Mouse (Mus musculus) CH12.LX (cell line): ENCODE results near the gene 1700028K03Rik. TPM values are rescaled to one million over a fixed set of nuclear protein-coding genes. Genes with fewer than 3 reads are reported as not detected.

Experiments used
- DNase-seq: peaks from one replicate; pipeline ENCODE4 v3.0.0-alpha.2; 2013; ENCODE audit errors: extremely low read depth
- H3K27ac ChIP-seq: 2 replicates; pipeline ENCODE4 v1.5.1; 2012; ENCODE audit warnings: low read depth, mild to moderate bottlenecking, control low read depth, moderate library complexity; ENCODE audit not compliant: insufficient read depth
- H3K27me3 ChIP-seq: replicated peaks from 2 replicates; pipeline ENCODE3; 2012; ENCODE audit warnings: inconsistent platforms
- H3K36me3 ChIP-seq, 2 experiments: replicated peaks in 1 of 2; 2 replicates each; pipeline versions ENCODE3 to v1.6.1; 2012; ENCODE audit warnings: inconsistent platforms in 1 of 2, low read length in 1 of 2, mild to moderate bottlenecking in 1 of 2, mixed read lengths in 1 of 2, moderate library complexity in 1 of 2; ENCODE audit not compliant: control insufficient read depth in 1 of 2, insufficient read depth in 1 of 2
- H3K4me1 ChIP-seq, 2 experiments: 2 replicates each; pipeline ENCODE4 v1.6.1; 2012; ENCODE audit warnings: inconsistent platforms in 1 of 2, moderate library complexity in 1 of 2; ENCODE audit not compliant: insufficient read depth in 2 of 2, control insufficient read depth in 1 of 2
- H3K4me2 ChIP-seq: 2 replicates; pipeline ENCODE4 v1.6.1; 2012; ENCODE audit warnings: low read depth, mild to moderate bottlenecking, control low read depth; ENCODE audit not compliant: poor library complexity, insufficient read depth, severe bottlenecking
- H3K4me3 ChIP-seq, 3 experiments: fragments of 150-350 bp in 1 of 3; sonication (generic) in 1 of 3; replicated peaks in 1 of 3; 2 replicates each; pipeline versions ENCODE3 to v1.5.1; 2011 to 2012; ENCODE audit warnings: low read depth in 2 of 3, low read length in 2 of 3, mild to moderate bottlenecking in 2 of 3, moderate library complexity in 2 of 3, control low read depth in 1 of 3, improper control_type of control experiment in 1 of 3, inconsistent platforms in 1 of 3, mixed read lengths in 1 of 3; ENCODE audit not compliant: poor library complexity in 1 of 3
- H3K79me2 ChIP-seq: replicated peaks from 2 replicates; pipeline ENCODE4 v1.6.1; 2012; ENCODE audit warnings: mild to moderate bottlenecking, moderate library complexity; ENCODE audit not compliant: control insufficient read depth, poor library complexity, insufficient read depth, severe bottlenecking; ENCODE audit errors: extremely low read depth
- H3K9ac ChIP-seq: 2 replicates; pipeline ENCODE4 v1.6.1; 2012; ENCODE audit warnings: low read depth, mild to moderate bottlenecking, control low read depth, moderate library complexity; ENCODE audit not compliant: insufficient read depth
- H3K9me3 ChIP-seq: replicated peaks from 2 replicates; pipeline ENCODE3; 2012; ENCODE audit warnings: low read length, inconsistent platforms, mixed read lengths
- CHD1 ChIP-seq: IDR thresholded peaks from 2 replicates; pipeline ENCODE4 v1.6.1; 2012; ENCODE audit warnings: low read depth, low read length, improper control_type of control experiment, inconsistent platforms
- CHD2 ChIP-seq: IDR thresholded peaks from 2 replicates; pipeline ENCODE4 v1.6.1; 2011; ENCODE audit warnings: low read length, improper control_type of control experiment
- E2F4 ChIP-seq: IDR thresholded peaks from 2 replicates; pipeline ENCODE4 v1.6.1; 2011; ENCODE audit warnings: low read depth, low read length, improper control_type of control experiment; ENCODE audit not compliant: insufficient replicate concordance
- EP300 ChIP-seq: IDR thresholded peaks from 2 replicates; pipeline ENCODE4 v1.6.1; 2011; ENCODE audit warnings: low read length, improper control_type of control experiment
- GABPA ChIP-seq: IDR thresholded peaks from 2 replicates; pipeline ENCODE4 v1.6.1; 2012; ENCODE audit warnings: low read depth, low read length, improper control_type of control experiment, inconsistent platforms; ENCODE audit not compliant: insufficient replicate concordance
- JUND ChIP-seq: conservative IDR thresholded peaks from 2 replicates; pipeline ENCODE4 v1.6.1; 2011; ENCODE audit warnings: low read depth, low read length, improper control_type of control experiment
- KAT2A ChIP-seq: IDR thresholded peaks from 2 replicates; pipeline ENCODE4 v1.6.1; 2012; ENCODE audit warnings: low read length, improper control_type of control experiment, inconsistent platforms; ENCODE audit not compliant: insufficient replicate concordance
- MAFK ChIP-seq: IDR thresholded peaks from 2 replicates; pipeline ENCODE4 v1.6.1; 2011; ENCODE audit warnings: low read length, improper control_type of control experiment; ENCODE audit not compliant: insufficient replicate concordance
- MAZ ChIP-seq: IDR thresholded peaks from 2 replicates; pipeline ENCODE4 v1.6.1; 2012; ENCODE audit warnings: low read depth, mild to moderate bottlenecking, inconsistent platforms, low read length, improper control_type of control experiment, moderate library complexity
- MEF2A ChIP-seq: IDR thresholded peaks from 2 replicates; pipeline ENCODE4 v1.6.1; 2014; ENCODE audit warnings: low read depth, mild to moderate bottlenecking, inconsistent platforms, low read length, improper control_type of control experiment, borderline replicate concordance
- MXI1 ChIP-seq: IDR thresholded peaks from 2 replicates; pipeline ENCODE4 v1.6.1; 2011; ENCODE audit warnings: mild to moderate bottlenecking, low read depth, low read length, improper control_type of control experiment
- MYC ChIP-seq: IDR thresholded peaks from 2 replicates; pipeline ENCODE4 v1.6.1; 2011; ENCODE audit warnings: low read depth, mild to moderate bottlenecking, improper control_type of control experiment, low read length
- NELFE ChIP-seq: IDR thresholded peaks from 2 replicates; pipeline ENCODE4 v1.6.1; 2011; ENCODE audit warnings: low read depth, low read length, improper control_type of control experiment
- PAX5 ChIP-seq: IDR thresholded peaks from 2 replicates; pipeline ENCODE4 v1.6.1; 2012; ENCODE audit warnings: low read length, inconsistent platforms, mixed read lengths
- POLR2A ChIP-seq: IDR thresholded peaks from 2 replicates; pipeline ENCODE4 v1.6.1; 2011; ENCODE audit warnings: low read depth, mild to moderate bottlenecking, improper control_type of control experiment, low read length
- POLR2AphosphoS2 ChIP-seq: IDR thresholded peaks from 2 replicates; pipeline ENCODE4 v1.6.1; 2011; ENCODE audit warnings: low read depth, low read length, improper control_type of control experiment
- RCOR1 ChIP-seq: conservative IDR thresholded peaks from 2 replicates; pipeline ENCODE4 v1.6.1; 2012; ENCODE audit warnings: low read depth, mild to moderate bottlenecking, inconsistent platforms, low read length, improper control_type of control experiment
- SIN3A ChIP-seq: IDR thresholded peaks from 2 replicates; pipeline ENCODE4 v1.6.1; 2012; ENCODE audit warnings: low read length, improper control_type of control experiment, inconsistent platforms
- SMC3 ChIP-seq: IDR thresholded peaks from 2 replicates; pipeline ENCODE4 v1.6.1; 2011; ENCODE audit warnings: low read depth, low read length, improper control_type of control experiment
- TCF12 ChIP-seq: IDR thresholded peaks from 2 replicates; pipeline ENCODE4 v1.6.1; 2014; ENCODE audit warnings: low read depth, mild to moderate bottlenecking, inconsistent platforms, low read length, improper control_type of control experiment
- USF1 ChIP-seq: IDR thresholded peaks from 2 replicates; pipeline ENCODE4 v1.6.1; 2014; ENCODE audit warnings: low read depth, mild to moderate bottlenecking, inconsistent platforms, low read length, improper control_type of control experiment
- USF2 ChIP-seq: conservative IDR thresholded peaks from 2 replicates; pipeline ENCODE4 v1.6.1; 2011; ENCODE audit warnings: low read depth, low read length, improper control_type of control experiment
- ZKSCAN1 ChIP-seq: IDR thresholded peaks from 2 replicates; pipeline ENCODE4 v1.6.1; 2012; ENCODE audit warnings: low read depth, inconsistent platforms, low read length, improper control_type of control experiment, borderline replicate concordance
- dilution Hi-C: fragments of 300-500 bp; cut with MboI; formaldehyde crosslinking; loops from 2 replicates; pipeline ENCODE4 v1.14.3; 2020; ENCODE audit warnings: low sequenced_read_pairs; ENCODE audit not compliant: extremely low pct_unique_long_range_greater_than_20kb, extremely low pct_ligation_motif_present
- in situ Hi-C: fragments of 300-500 bp; cut with MboI; formaldehyde crosslinking; loops from 3 replicates; pipeline ENCODE4 v1.14.3; 2019; ENCODE audit warnings: low sequenced_read_pairs, low pct_ligation_motif_present, low pct_unique_long_range_greater_than_20kb, mixed read lengths
- polyA plus RNA-seq: library from polyadenylated mRNA; unstranded; fragments of >175 nt; gene quantifications from 2 replicates; pipeline ENCODE4 v1.2.1, GENCODE M21; 2012; ENCODE audit warnings: low read depth; ENCODE audit not compliant: insufficient read length
- total RNA-seq, 2 experiments: library from RNA; depleted of rRNA; stranded (reverse); fragments of 300-350 nt in 1 of 2; fragments of >200 nt in 1 of 2; gene quantifications; 2 replicates each; pipeline ENCODE4 v1.2.3; 2012 to 2014

Gene 1700028K03Rik
- total and polyA plus RNA-seq, 3 experiments = not detected

GRCm38 (mm10) chr5:107499891-107500535 is 34.5 kb upstream of the 1700028K03Rik start:
- no peak overlapping the region for H3K9ac ChIP-seq
- no peak overlapping the region for H3K27ac ChIP-seq
- no peaks in the 10 kb centered on the region for H3K27me3 ChIP-seq
- no peak overlapping the region for H3K4me2 ChIP-seq
- no peaks in the 10 kb centered on the region for H3K9me3 ChIP-seq
- no peak overlapping the region for H3K4me3 ChIP-seq
- H3K36me3 ChIP-seq = peaks cover 10 to 19% of the 10 kb centered on the region in 2 experiments
- in situ Hi-C loops (loop anchor here (25.0 kb wide), 1 partner anchor 513 kb away; no protein-coding TSS in a partner anchor), dilution Hi-C loops (no loop called here)
- peaks cover 0 to 5% of the 10 kb centered on the region in 2 experiments; a peak in 1 of 4 replicates for H3K4me1 ChIP-seq
- no peak for DNase-seq
- TF ChIP-seq POLR2AphosphoS2 = no peak
- TF ChIP-seq USF1 = no peak
- TF ChIP-seq TCF12 = no peak
- TF ChIP-seq CHD1 = no peak
- no peak for TF ChIP-seq RCOR1
- TF ChIP-seq MAFK = no peak
- TF ChIP-seq GABPA = no peak
- TF ChIP-seq NELFE = no peak
- TF ChIP-seq MXI1 = no peak
- TF ChIP-seq, all 38 proteins: peak for 0
- no peaks in the 10 kb centered on the region; the same call in 1 of the 2 replicates for H3K79me2 ChIP-seq

GRCm38 (mm10) chr5:107500741-107501140 is 33.8 kb upstream of the 1700028K03Rik start:
- no peak overlapping the region for H3K9ac ChIP-seq
- no peaks in the 10 kb centered on the region for H3K27me3 ChIP-seq
- no peaks in the 10 kb centered on the region for H3K9me3 ChIP-seq
- DNase-seq = no peak
- H3K79me2 ChIP-seq = no peaks in the 10 kb centered on the region; the same call in 1 of the 2 replicates
- peaks cover 15 to 26% of the 10 kb centered on the region in 2 experiments for H3K36me3 ChIP-seq
- H3K4me3 ChIP-seq = no peak overlapping the region
- in situ Hi-C loops (loop anchor here (25.0 kb wide), 1 partner anchor 513 kb away; no protein-coding TSS in a partner anchor), dilution Hi-C loops (no loop called here)
- TF ChIP-seq MYC = no peak
- no peak for TF ChIP-seq EP300
- no peak for TF ChIP-seq KAT2A
- no peak for TF ChIP-seq ZKSCAN1
- TF ChIP-seq MEF2A = no peak
- no peak for TF ChIP-seq CHD2
- TF ChIP-seq SMC3 = no peak
- TF ChIP-seq PAX5 = no peak
- no peak for TF ChIP-seq CHD1
- TF ChIP-seq TCF12 = no peak
- no peak for TF ChIP-seq JUND
- TF ChIP-seq SIN3A = no peak
- no peak for TF ChIP-seq MAZ
- no peak for TF ChIP-seq E2F4
- TF ChIP-seq POLR2A = no peak
- TF ChIP-seq USF2 = no peak
- no peak for TF ChIP-seq RCOR1
- H3K4me2 ChIP-seq = no peak overlapping the region
- no peak overlapping the region for H3K27ac ChIP-seq
- peaks cover 0 to 5% of the 10 kb centered on the region in 2 experiments; a peak in 1 of 4 replicates for H3K4me1 ChIP-seq
